Mouse (Mus musculus) lung, postnatal 0 days (tissue): ENCODE results near the gene Gon4l.

Source experiments
- CTCF ChIP-seq: IDR thresholded peaks from 2 replicates; pipeline ENCODE4 v1.5.1; 2016; ENCODE audit warnings: antibody characterized with exemption, mild to moderate bottlenecking
- EP300 ChIP-seq: IDR thresholded peaks from 2 replicates; pipeline ENCODE4 v1.6.1; 2016; ENCODE audit warnings: antibody characterized with exemption, mild to moderate bottlenecking, control low read depth

DNA sequence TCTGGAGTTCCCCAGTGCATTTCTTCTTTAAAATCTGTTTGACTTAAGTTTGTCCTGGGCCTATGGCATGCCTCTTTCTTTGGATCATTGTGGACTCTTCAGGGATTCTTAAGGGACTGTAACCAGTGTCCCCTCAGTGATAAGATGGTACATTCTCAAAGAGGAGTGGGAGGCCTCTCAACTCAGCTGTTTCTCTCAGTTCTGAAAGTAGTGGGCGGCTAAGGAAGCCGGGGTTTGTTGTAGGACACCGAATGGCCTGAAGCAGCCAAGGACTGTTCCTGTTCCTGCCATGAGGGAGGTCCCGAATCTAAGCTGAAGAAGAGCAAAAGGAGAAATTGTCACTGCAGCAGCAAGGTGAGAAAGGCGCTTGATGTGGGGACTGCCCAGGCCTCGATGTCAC lies 70.2 kb downstream of the Gon4l start:
- TF ChIP-seq CTCF (no peak), EP300 (no peak)
